Mouse (Mus musculus) liver, postnatal 0 days (tissue): ENCODE results near the gene C1qtnf9.

Experiments
- CTCF ChIP-seq: sonication (generic); IDR thresholded peaks from 2 replicates; pipeline ENCODE4 v1.5.1; 2016; ENCODE audit warnings: antibody characterized with exemption, low read depth
- EP300 ChIP-seq: IDR thresholded peaks from 2 replicates; pipeline ENCODE4 v1.6.1; 2016; ENCODE audit warnings: antibody characterized with exemption, low read depth, mild to moderate bottlenecking

DNA sequence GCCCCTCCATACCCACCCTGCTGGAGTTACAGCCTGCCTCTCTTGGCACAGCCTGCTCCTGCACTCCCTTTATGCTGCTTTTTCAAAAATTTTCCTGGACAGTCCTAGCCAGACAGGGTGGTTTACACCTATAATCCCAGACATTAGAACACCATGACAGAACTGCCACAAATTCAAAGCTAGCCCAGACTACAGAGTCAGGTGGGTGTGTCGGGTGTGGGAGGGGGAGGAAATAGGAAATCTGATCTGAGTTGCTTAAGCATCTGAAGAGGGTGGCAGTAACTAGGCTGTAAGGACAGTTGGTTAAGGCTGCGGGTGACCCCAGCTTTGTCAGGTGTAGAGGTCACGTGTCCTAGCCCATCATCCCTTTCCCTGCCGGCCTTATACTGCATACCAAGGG lies 40.8 kb upstream of the C1qtnf9 start:
- TF ChIP-seq CTCF (no peak), EP300 (no peak)
